Mouse (Mus musculus) heart, postnatal 0 days (tissue): ENCODE measurements at regions not wholly inside any gene's neighbourhood (a gene's known extent, or its start where the extent isn't known, plus 50 kb on each side); places are given as distances from the start of the nearest gene placed in this dataset.
"Not testable (repeated sequence)": the region's sequence is repeated elsewhere in the genome, so short reads cannot be mapped to it uniquely, and the experiment has no call there.

Experiments
- ATAC-seq: fragments of 200-750 bp; cut with Nextera tagmentation; 2 replicates; pipeline ENCODE4 v1.8.0; 2017; ENCODE audit warnings: low read depth, moderate number of reproducible peaks, moderate library complexity; ENCODE audit not compliant: insufficient read depth
- DNase-seq: peaks from one replicate; pipeline ENCODE4 v3.0.0-alpha.2; 2016; ENCODE audit warnings: low spot score
- H3K27ac ChIP-seq: fragments of 300-500 bp; sonication (generic); 2 replicates; pipeline ENCODE4 v1.5.1; 2014; ENCODE audit warnings: low read depth, mild to moderate bottlenecking
- H3K27me3 ChIP-seq: fragments of 300-500 bp; sonication (generic); 2 replicates; pipeline ENCODE4 v1.6.1; 2014; ENCODE audit warnings: low read length, mixed read lengths; ENCODE audit not compliant: control insufficient read depth, insufficient read depth
- H3K36me3 ChIP-seq: fragments of 300-500 bp; sonication (generic); replicated peaks from 2 replicates; pipeline ENCODE4 v1.6.1; 2014; ENCODE audit warnings: low read length, mixed read lengths; ENCODE audit not compliant: control insufficient read depth, insufficient read depth
- H3K4me1 ChIP-seq: fragments of 300-500 bp; sonication (generic); 2 replicates; pipeline ENCODE4 v1.6.1; 2014; ENCODE audit warnings: antibody characterized with exemption; ENCODE audit not compliant: control insufficient read depth, insufficient read depth
- H3K4me2 ChIP-seq: fragments of 300-500 bp; sonication (generic); 2 replicates; pipeline ENCODE4 v1.6.1; 2014; ENCODE audit warnings: low read depth, mild to moderate bottlenecking, low read length, moderate library complexity
- H3K4me3 ChIP-seq: fragments of 300-500 bp; sonication (generic); 2 replicates; pipeline ENCODE4 v1.5.1; 2014; ENCODE audit warnings: low read depth, low read length
- H3K9ac ChIP-seq: fragments of 300-500 bp; sonication (generic); replicated peaks from 2 replicates; pipeline ENCODE4 v1.6.1; 2014; ENCODE audit warnings: low read depth, low read length, mixed read lengths
- H3K9me3 ChIP-seq: fragments of 300-500 bp; sonication (generic); replicated peaks from 2 replicates; pipeline ENCODE4 v1.6.1; 2016; ENCODE audit warnings: low read length; ENCODE audit not compliant: control insufficient read depth
- CTCF ChIP-seq: IDR thresholded peaks from 2 replicates; pipeline ENCODE4 v1.5.1; 2016; ENCODE audit warnings: antibody characterized with exemption, control low read depth, low read depth
- EP300 ChIP-seq: IDR thresholded peaks from 2 replicates; pipeline ENCODE4 v1.6.1; 2016; ENCODE audit warnings: antibody characterized with exemption, low read depth
- WGBS: fragments of 180-500 bp; shearing (Covaris S2); extraction: QIAGEN DNeasy Blood & Tissue Kit; methylation state at CpG from one replicate; pipeline ENCODE4 v1.1.7; 2014; 5-methylcytosine and 5-hydroxymethylcytosine counted together

DNA sequence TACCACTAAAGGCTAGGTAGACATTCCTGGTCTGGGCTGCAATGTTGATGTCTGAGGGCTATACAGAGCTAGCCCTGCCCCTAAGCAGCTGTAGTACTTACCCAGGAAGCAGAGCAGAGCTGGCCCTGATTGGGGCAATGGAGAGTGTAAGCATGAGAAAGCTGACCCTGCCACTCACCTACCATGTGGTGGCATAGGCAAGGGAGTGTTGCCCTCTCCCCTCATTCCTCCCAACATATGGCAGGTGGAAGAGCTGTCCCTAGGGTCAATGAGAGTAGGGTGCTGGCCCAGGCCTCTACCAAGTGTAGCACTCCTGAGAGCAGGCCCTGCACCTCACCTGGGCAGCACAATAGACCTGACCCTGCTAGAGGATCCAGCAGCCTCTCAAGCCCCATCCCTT lies 136.4 kb downstream of the Srek1 start:
- DNase-seq (no peak), ATAC-seq (no peak)
- Histone ChIP-seq H3K9me3 (no peaks in the 10 kb centered on the region), H3K36me3 (no peaks in the 10 kb centered on the region), H3K4me1 (no peaks in the 10 kb centered on the region), H3K9ac (no peak overlapping the region), H3K27me3 (no peaks in the 10 kb centered on the region), H3K27ac (no peak overlapping the region), H3K4me3 (no peak overlapping the region), H3K4me2 (no peak overlapping the region)
- no peak for TF ChIP-seq EP300
- TF ChIP-seq CTCF, result no peak

GRCm38 (mm10) chr13:103637414-103637813 lies 137.0 kb downstream of the Srek1 start:
- no peaks in the 10 kb centered on the region for H3K4me1 ChIP-seq
- WGBS, result 76% methylated on average over 3 of the region's 3 CpGs

GRCm38 (mm10) chr13:103636595-103636994 lies 137.8 kb downstream of the Srek1 start:
- whole genome bisulfite sequencing, result 70% methylated on average over 2 of the region's 2 CpGs
- TF ChIP-seq CTCF (no peak), EP300 (no peak)
- no peak for DNase-seq
- H3K4me2 ChIP-seq, result no peak overlapping the region
- no peaks in the 10 kb centered on the region for H3K27me3 ChIP-seq
- no peak for ATAC-seq
- no peak overlapping the region for H3K4me3 ChIP-seq
- H3K9me3 ChIP-seq, result no peaks in the 10 kb centered on the region
- no peak overlapping the region for H3K27ac ChIP-seq
- no peaks in the 10 kb centered on the region for H3K4me1 ChIP-seq
- no peaks in the 10 kb centered on the region for H3K36me3 ChIP-seq
- no peak overlapping the region for H3K9ac ChIP-seq

More at GRCm38 (mm10) chr13:103637414-103637813, 137.0 kb downstream of the Srek1 start:
- H3K9me3 ChIP-seq, result no peaks in the 10 kb centered on the region
- H3K4me3 ChIP-seq, result no peak overlapping the region
- no peaks in the 10 kb centered on the region for H3K36me3 ChIP-seq
- ATAC-seq (no peak), DNase-seq (no peak)
- H3K4me2 ChIP-seq, result no peak overlapping the region
- no peak overlapping the region for H3K9ac ChIP-seq
- TF ChIP-seq EP300 (no peak), CTCF (no peak)
- H3K27me3 ChIP-seq, result no peaks in the 10 kb centered on the region
- no peak overlapping the region for H3K27ac ChIP-seq

DNA sequence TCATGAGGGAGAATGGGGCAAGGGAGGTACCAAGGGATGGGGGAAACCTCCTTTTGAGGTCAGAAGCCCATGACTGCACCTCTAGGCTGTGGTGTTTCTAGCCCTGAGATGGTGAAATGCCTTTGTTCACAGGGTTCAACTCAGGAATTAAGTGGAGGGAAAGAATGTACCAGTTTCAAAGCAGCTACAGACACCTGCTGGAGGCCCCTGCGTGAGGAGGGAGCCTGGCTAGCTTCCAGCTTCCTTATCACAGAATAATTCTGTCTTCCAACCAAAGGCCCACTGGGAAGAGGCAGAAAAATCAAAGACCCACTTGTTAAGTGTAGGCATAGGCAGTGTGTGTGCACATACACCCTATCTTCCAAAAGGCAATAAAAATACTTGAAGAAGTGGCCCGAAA lies 150.6 kb downstream of the Srek1 start:
- no peaks in the 10 kb centered on the region for H3K27me3 ChIP-seq
- no peaks in the 10 kb centered on the region for H3K36me3 ChIP-seq
- no peak overlapping the region for H3K4me2 ChIP-seq
- no peak overlapping the region for H3K9ac ChIP-seq
- H3K9me3 ChIP-seq, result no peaks in the 10 kb centered on the region
- no peak for ATAC-seq
- H3K4me3 ChIP-seq, result no peak overlapping the region
- H3K27ac ChIP-seq, result no peak overlapping the region
- DNase-seq, result no peak
- 41% methylated on average over 2 of the region's 2 CpGs for WGBS
- TF ChIP-seq EP300, result no peak
- no peak for TF ChIP-seq CTCF
- peaks cover 4% of the 10 kb centered on the region for H3K4me1 ChIP-seq

- TF ChIP-seq CTCF (no peak), EP300 (no peak)
- Histone ChIP-seq H3K4me1 (peaks cover 4% of the 10 kb centered on the region), H3K9ac (no peak overlapping the region), H3K4me2 (no peak overlapping the region), H3K27me3 (no peaks in the 10 kb centered on the region), H3K9me3 (no peaks in the 10 kb centered on the region), H3K4me3 (no peak overlapping the region), H3K27ac (no peak overlapping the region), H3K36me3 (no peaks in the 10 kb centered on the region)
- no peak for ATAC-seq
- 71% methylated on average over 6 of the region's 6 CpGs for WGBS
- DNase-seq, result no peak
These were observed 151.1 kb downstream of the Srek1 start for GRCm38 (mm10) chr13:103623319-103623718.

- no peak overlapping the region for H3K4me2 ChIP-seq
- no peak for TF ChIP-seq CTCF
- no peak for TF ChIP-seq EP300
These were observed 152.1 kb downstream of the Srek1 start for GRCm38 (mm10) chr13:103622324-103622723.

GRCm38 (mm10) chr13:103620958-103621357 lies 153.4 kb downstream of the Srek1 start:
- not testable (repeated sequence) for H3K9me3 ChIP-seq, H3K9ac ChIP-seq, H3K4me3 ChIP-seq, H3K36me3 ChIP-seq, DNase-seq, H3K4me2 ChIP-seq, ATAC-seq, H3K4me1 ChIP-seq, H3K27me3 ChIP-seq, H3K27ac ChIP-seq
- WGBS, result 87% methylated on average over 5 of the region's 5 CpGs

More at GRCm38 (mm10) chr13:103622324-103622723, 152.1 kb downstream of the Srek1 start:
- Histone ChIP-seq H3K4me3 (no peak overlapping the region), H3K9me3 (no peaks in the 10 kb centered on the region), H3K27me3 (no peaks in the 10 kb centered on the region), H3K27ac (no peak overlapping the region), H3K36me3 (no peaks in the 10 kb centered on the region), H3K9ac (no peak overlapping the region), H3K4me1 (peaks cover 4% of the 10 kb centered on the region)
- no peak for DNase-seq
- no peak for ATAC-seq
- WGBS, result 54% methylated on average over 5 of the region's 5 CpGs
